Comparison of ENCODE assay signal across 8 mouse cellular contexts in genomic region chr6:51173620-51174442, GRCm38 (mm10).
DNase-seq lines count a peak whose midpoint lies in the region; ATAC-seq and TF ChIP-seq lines count a peak whose summit lies in the region.

No protein-coding gene starts in this region.

- intact Hi-C loops in gastrocnemius, adult 2 months (cut with DNase I), result loop anchor here (5.0 kb wide), 2 partner anchors 1073 to 1912 kb away; partner anchors contain the start of genes Hoxa11 and Tra2a

- ATAC-seq in embryonic facial prominence, embryonic 12.5 days (ENCODE audit: insufficient number of reproducible peaks, insufficient read depth, low FRiP score, low TSS enrichment), result no peak
- ATAC-seq in intestine, embryonic 14.5 days (replicated peaks; ENCODE audit: low FRiP score, low TSS enrichment, low read depth), result no peak
- no peak for ATAC-seq in midbrain, embryonic 16.5 days
- no peak for ATAC-seq in activated CD4-positive, CD25-positive, alpha-beta regulatory T cell, adult 4 months

- 0 out of 2 replicates have a peak, but pooled peaks cover 3% of the 10 kb centered on the region for H3K27me3 ChIP-seq in embryonic facial prominence, embryonic 12.5 days
- H3K27me3 ChIP-seq in intestine, embryonic 14.5 days (replicated peaks; ENCODE audit: control insufficient read depth, insufficient read depth, low read length), result peaks cover 39% of the 10 kb centered on the region
- H3K27me3 ChIP-seq in midbrain, embryonic 16.5 days (ENCODE audit: control insufficient read depth, insufficient read depth, low read depth, low read length), result peaks cover 45% of the 10 kb centered on the region

- H3K9me3 ChIP-seq in embryonic facial prominence, embryonic 12.5 days, result no peaks in the 10 kb centered on the region
- H3K9me3 ChIP-seq in intestine, embryonic 14.5 days (ENCODE audit: control insufficient read depth, low read length), result no peaks in the 10 kb centered on the region
- no peaks in the 10 kb centered on the region for H3K9me3 ChIP-seq in midbrain, embryonic 16.5 days (replicated peaks; ENCODE audit: control insufficient read depth, low read length, poor library complexity, severe bottlenecking)

- H3K4me3 ChIP-seq in gastrocnemius, adult 2 months, result peak overlapping the region; percentile 75
- H3K4me3 ChIP-seq in embryonic facial prominence, embryonic 12.5 days, result peak overlapping the region; percentile 24
- H3K4me3 ChIP-seq in intestine, embryonic 14.5 days (ENCODE audit: low read depth, low read length), result peak overlapping the region; percentile 31
- no peak overlapping the region for H3K4me3 ChIP-seq in midbrain, embryonic 16.5 days (ENCODE audit: low read depth, low read length)

- peak; percentile 34 for DNase-seq in gastrocnemius, adult 2 months
- DNase-seq in gastrocnemius, adult 8-10 months (ENCODE audit: low spot score in 2 of 2), result no peak
- DNase-seq in intestine, embryonic 14.5 days (ENCODE audit: low spot score), result peak; percentile 69
- no peak for DNase-seq in adrenal gland, postnatal 10 days
- no peak for DNase-seq in layer of hippocampus, adult 18-20 months (ENCODE audit: low spot score in 2 of 2)

- peak overlapping the region; percentile 87 for H3K27ac ChIP-seq in gastrocnemius, adult 2 months
- peak overlapping the region; percentile 96 for H3K27ac ChIP-seq in embryonic facial prominence, embryonic 12.5 days
- H3K27ac ChIP-seq in intestine, embryonic 14.5 days (ENCODE audit: low read depth), result peak overlapping the region; percentile 85
- H3K27ac ChIP-seq in midbrain, embryonic 16.5 days (ENCODE audit: low read length), result no peak overlapping the region

- no peak for TF ChIP-seq CTCF in gastrocnemius, adult 2 months (IDR thresholded peaks at IDR 0.05)

- peak overlapping the region; percentile 45 for H3K9ac ChIP-seq in embryonic facial prominence, embryonic 12.5 days
- peak overlapping the region; percentile 29 for H3K9ac ChIP-seq in intestine, embryonic 14.5 days (ENCODE audit: low read length)
- H3K9ac ChIP-seq in midbrain, embryonic 16.5 days (ENCODE audit: low read depth, low read length), result no peak overlapping the region

- WGBS in embryonic facial prominence, embryonic 12.5 days, result 2% methylated on average over 28 of the region's 28 CpGs
- 4% methylated on average over 28 of the region's 28 CpGs for WGBS in intestine, embryonic 14.5 days
- 3% methylated on average over 28 of the region's 28 CpGs for WGBS in midbrain, embryonic 16.5 days

- peak overlapping the region; percentile 56 for H3K4me2 ChIP-seq in embryonic facial prominence, embryonic 12.5 days (replicated peaks)
- peak overlapping the region; percentile 79 for H3K4me2 ChIP-seq in intestine, embryonic 14.5 days (ENCODE audit: low read length)
- peak overlapping the region; percentile 21 for H3K4me2 ChIP-seq in midbrain, embryonic 16.5 days (ENCODE audit: low read length)

- no peaks in the 10 kb centered on the region for H3K36me3 ChIP-seq in embryonic facial prominence, embryonic 12.5 days
- no peaks in the 10 kb centered on the region for H3K36me3 ChIP-seq in intestine, embryonic 14.5 days (ENCODE audit: control insufficient read depth, insufficient read depth, low read length)
- H3K36me3 ChIP-seq in midbrain, embryonic 16.5 days (ENCODE audit: control insufficient read depth, insufficient read depth, low read length), result no peaks in the 10 kb centered on the region

- peaks cover 26% of the 10 kb centered on the region for H3K4me1 ChIP-seq in embryonic facial prominence, embryonic 12.5 days
- H3K4me1 ChIP-seq in intestine, embryonic 14.5 days (replicated peaks; ENCODE audit: control insufficient read depth, insufficient read depth, low read length), result peaks cover 26% of the 10 kb centered on the region
- peaks cover 2% of the 10 kb centered on the region for H3K4me1 ChIP-seq in midbrain, embryonic 16.5 days (ENCODE audit: control insufficient read depth, insufficient read depth, low read length)

Comparison
In these comparisons a context has a peak if more than half of its experiments do, and no peak if none do; other contexts are left out.
1. DNase-seq: peak in gastrocnemius, adult 2 months (single experiment) and intestine, embryonic 14.5 days (single experiment); none in gastrocnemius, adult 8-10 months (0 of 2), adrenal gland, postnatal 10 days (single experiment) and layer of hippocampus, adult 18-20 months (0 of 2).
2. H3K4me2 ChIP-seq: peak in every context shown above with its lines; median percentile 79 in intestine, embryonic 14.5 days; 56 in embryonic facial prominence, embryonic 12.5 days; 21 in midbrain, embryonic 16.5 days.